Mouse (Mus musculus): ENCODE measurements at regions not wholly inside any gene's neighbourhood (a gene's known extent, or its start where the extent isn't known, plus 50 kb on each side); places are given as distances from the start of the nearest gene placed in this dataset.

- H3K4me1 ChIP-seq (ENCODE audit: control insufficient read depth, insufficient read depth, low read length) = 0 out of 2 replicates have a peak, but pooled peaks cover 2% of the 10 kb centered on the region
- TF ChIP-seq CTCF (IDR thresholded peaks at IDR 0.05; ENCODE audit: low read depth, low read length) (no peak), POLR2A (IDR thresholded peaks at IDR 0.05; ENCODE audit: borderline replicate concordance, low read depth, low read length) (no peak)
- H3K27ac ChIP-seq (ENCODE audit: insufficient read depth, low read depth, low read length) = no peak overlapping the region
- H3K4me3 ChIP-seq (ENCODE audit: insufficient read depth, low read length) = no peak overlapping the region
Observed at GRCm38 (mm10) chr3:40441092-40442036, 89.7 kb upstream of the Intu start.

- TF ChIP-seq CTCF (IDR thresholded peaks at IDR 0.05; ENCODE audit: low read depth, low read length) (peak; percentile 95), POLR2A (IDR thresholded peaks at IDR 0.05; ENCODE audit: borderline replicate concordance, low read depth, low read length) (no peak)
- Histone ChIP-seq H3K4me3 (ENCODE audit: insufficient read depth, low read length) (no peak overlapping the region), H3K27ac (ENCODE audit: insufficient read depth, low read depth, low read length) (no peak overlapping the region), H3K4me1 (ENCODE audit: control insufficient read depth, insufficient read depth, low read length) (0 out of 2 replicates have a peak, but pooled peaks cover 2% of the 10 kb centered on the region)
Observed at GRCm38 (mm10) chr3:40443788-40444595, 87.1 kb upstream of the Intu start.

- no peak overlapping the region for H3K4me3 ChIP-seq (ENCODE audit: insufficient read depth, low read length)
Observed at GRCm38 (mm10) chr3:40452958-40453357, 78.1 kb upstream of the Intu start.

DNA sequence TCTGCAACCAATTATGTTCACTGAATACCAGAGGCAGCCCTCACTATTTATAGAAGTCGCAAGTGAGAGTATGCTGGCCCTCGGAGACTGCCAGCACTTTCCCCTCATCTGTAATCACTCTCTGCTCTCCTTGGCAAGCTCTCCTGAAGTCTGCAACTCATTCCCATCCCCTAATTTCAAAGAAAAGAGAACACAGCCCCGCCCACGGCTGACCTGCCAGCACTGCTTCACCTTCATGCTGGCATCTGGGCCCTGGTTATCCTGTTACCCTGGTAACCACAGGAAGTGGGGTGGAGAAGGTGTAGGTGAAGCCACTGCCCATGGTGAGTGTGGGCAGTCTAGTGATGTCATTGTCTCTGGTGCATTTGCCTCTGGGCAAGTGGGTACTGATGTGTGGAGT is 77.5 kb upstream of the Intu start:
- Histone ChIP-seq H3K4me3 (ENCODE audit: insufficient read depth, low read length) (no peak overlapping the region), H3K4me1 (ENCODE audit: control insufficient read depth, insufficient read depth, low read length) (no peaks in the 10 kb centered on the region), H3K27ac (ENCODE audit: insufficient read depth, low read depth, low read length) (no peak overlapping the region)
- TF ChIP-seq CTCF (IDR thresholded peaks at IDR 0.05; ENCODE audit: low read depth, low read length) (no peak), POLR2A (IDR thresholded peaks at IDR 0.05; ENCODE audit: borderline replicate concordance, low read depth, low read length) (no peak)

More at GRCm38 (mm10) chr3:40452958-40453357, 78.1 kb upstream of the Intu start:
- TF ChIP-seq CTCF (IDR thresholded peaks at IDR 0.05; ENCODE audit: low read depth, low read length) (no peak), POLR2A (IDR thresholded peaks at IDR 0.05; ENCODE audit: borderline replicate concordance, low read depth, low read length) (no peak)
- Histone ChIP-seq H3K27ac (ENCODE audit: insufficient read depth, low read depth, low read length) (no peak overlapping the region), H3K4me1 (ENCODE audit: control insufficient read depth, insufficient read depth, low read length) (no peaks in the 10 kb centered on the region)

- no peak overlapping the region for H3K27ac ChIP-seq (ENCODE audit: insufficient read depth, low read depth, low read length)
- no peaks in the 10 kb centered on the region for H3K4me1 ChIP-seq (ENCODE audit: control insufficient read depth, insufficient read depth, low read length)
- no peak overlapping the region for H3K4me3 ChIP-seq (ENCODE audit: insufficient read depth, low read length)
- TF ChIP-seq CTCF (IDR thresholded peaks at IDR 0.05; ENCODE audit: low read depth, low read length) (no peak), POLR2A (IDR thresholded peaks at IDR 0.05; ENCODE audit: borderline replicate concordance, low read depth, low read length) (no peak)
Observed at GRCm38 (mm10) chr3:40456070-40456469, 75.0 kb upstream of the Intu start.

DNA sequence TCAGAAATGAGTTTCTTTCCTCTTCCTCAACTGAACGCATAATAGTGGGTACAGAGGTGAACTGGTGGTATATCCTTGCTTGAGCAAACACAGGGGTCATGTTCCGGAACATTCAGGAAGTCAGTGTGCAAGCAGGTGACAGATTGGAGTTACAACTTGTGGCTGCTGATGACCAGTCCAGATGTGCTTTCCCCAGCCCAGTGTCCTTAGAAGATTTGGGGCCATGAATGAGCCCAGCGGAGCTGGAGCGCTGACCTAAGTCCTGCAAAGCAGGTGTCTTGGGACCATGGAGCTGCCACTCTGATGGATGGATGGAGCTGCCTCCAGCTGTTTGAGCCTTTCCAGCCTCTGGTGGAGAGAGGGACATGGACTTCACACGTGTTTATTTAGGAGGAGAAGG is 72.6 kb upstream of the Intu start:
- TF ChIP-seq POLR2A (IDR thresholded peaks at IDR 0.05; ENCODE audit: borderline replicate concordance, low read depth, low read length) (no peak), CTCF (IDR thresholded peaks at IDR 0.05; ENCODE audit: low read depth, low read length) (no peak)
- no peak overlapping the region for H3K4me3 ChIP-seq (ENCODE audit: insufficient read depth, low read length)
- no peaks in the 10 kb centered on the region for H3K4me1 ChIP-seq (ENCODE audit: control insufficient read depth, insufficient read depth, low read length)
- no peak overlapping the region for H3K27ac ChIP-seq (ENCODE audit: insufficient read depth, low read depth, low read length)

DNA sequence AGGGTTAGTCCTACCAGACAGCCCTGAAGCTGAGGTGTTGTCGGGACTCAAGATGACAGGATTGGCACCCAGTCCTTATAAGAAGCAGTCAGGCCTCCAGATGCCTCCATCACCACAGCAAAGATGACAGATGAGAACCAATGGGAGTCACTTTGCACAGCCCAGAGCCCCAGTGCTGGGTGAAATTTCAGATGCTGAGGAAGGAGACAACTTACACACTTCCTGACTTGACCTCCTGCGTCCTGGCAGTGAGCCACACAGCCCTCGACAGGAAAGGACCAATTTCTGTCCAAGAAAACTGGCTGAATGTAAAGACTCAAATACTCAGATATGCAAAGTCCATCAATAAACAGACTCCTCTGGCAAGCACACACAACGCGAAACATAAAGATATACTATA is 67.6 kb upstream of the Intu start:
- H3K27ac ChIP-seq (ENCODE audit: insufficient read depth, low read depth, low read length) = no peak overlapping the region
- no peak overlapping the region for H3K4me3 ChIP-seq (ENCODE audit: insufficient read depth, low read length)
- no peak for TF ChIP-seq POLR2A (IDR thresholded peaks at IDR 0.05; ENCODE audit: borderline replicate concordance, low read depth, low read length)
- TF ChIP-seq CTCF (IDR thresholded peaks at IDR 0.05; ENCODE audit: low read depth, low read length) = no peak
- H3K4me1 ChIP-seq (ENCODE audit: control insufficient read depth, insufficient read depth, low read length) = no peaks in the 10 kb centered on the region

DNA sequence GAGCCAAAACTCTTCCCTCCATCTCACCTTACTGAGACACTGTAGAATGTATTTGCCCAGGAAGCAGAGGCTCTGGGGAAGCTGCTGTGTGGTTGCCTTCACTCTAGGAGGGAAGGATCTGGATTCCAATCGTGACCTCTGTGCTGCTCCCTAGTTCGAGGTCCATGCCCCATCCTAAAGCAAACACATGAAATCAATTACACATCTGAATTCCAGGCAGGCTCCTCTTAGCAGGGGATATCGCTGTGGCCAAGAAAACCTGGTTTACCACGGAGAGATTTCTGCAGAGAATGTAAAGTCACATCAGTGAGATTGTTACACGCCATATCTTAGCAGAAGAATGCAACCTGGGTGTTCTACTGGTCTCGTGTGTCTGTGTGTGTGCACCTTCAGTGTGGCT is 61.0 kb upstream of the Intu start:
- no peak overlapping the region for H3K4me3 ChIP-seq (ENCODE audit: insufficient read depth, low read length)
- no peak overlapping the region for H3K27ac ChIP-seq (ENCODE audit: insufficient read depth, low read depth, low read length)
- TF ChIP-seq CTCF (IDR thresholded peaks at IDR 0.05; ENCODE audit: low read depth, low read length) = no peak
- TF ChIP-seq POLR2A (IDR thresholded peaks at IDR 0.05; ENCODE audit: borderline replicate concordance, low read depth, low read length) = no peak
- no peaks in the 10 kb centered on the region for H3K4me1 ChIP-seq (ENCODE audit: control insufficient read depth, insufficient read depth, low read length)

DNA sequence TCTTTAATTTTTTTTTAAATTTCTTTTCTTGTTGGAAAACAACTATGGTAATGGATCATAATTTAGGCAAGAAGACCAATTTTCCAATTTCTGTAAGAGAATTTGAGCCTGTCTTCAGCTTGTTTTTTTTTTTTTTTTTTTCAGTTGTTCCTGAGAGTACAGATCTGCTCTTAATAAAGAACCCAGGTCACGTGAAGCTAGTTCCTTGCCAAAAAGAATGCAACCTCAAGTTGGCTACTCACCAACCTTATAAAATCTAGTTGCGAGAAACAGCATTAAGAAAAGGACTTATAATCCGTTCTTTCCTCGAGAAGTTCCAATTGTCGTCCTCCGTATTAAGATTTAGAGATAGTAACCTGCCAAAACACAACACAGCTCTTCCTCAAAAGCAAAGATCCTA is 58.3 kb upstream of the Intu start:
- TF ChIP-seq POLR2A (IDR thresholded peaks at IDR 0.05; ENCODE audit: borderline replicate concordance, low read depth, low read length) = no peak
- TF ChIP-seq CTCF (IDR thresholded peaks at IDR 0.05; ENCODE audit: low read depth, low read length) = no peak
- Histone ChIP-seq H3K4me3 (ENCODE audit: insufficient read depth, low read length) (no peak overlapping the region), H3K4me1 (ENCODE audit: control insufficient read depth, insufficient read depth, low read length) (no peaks in the 10 kb centered on the region), H3K27ac (ENCODE audit: insufficient read depth, low read depth, low read length) (no peak overlapping the region)
